9 mouse cellular contexts compared by ENCODE assay signal in the genomic region with DNA sequence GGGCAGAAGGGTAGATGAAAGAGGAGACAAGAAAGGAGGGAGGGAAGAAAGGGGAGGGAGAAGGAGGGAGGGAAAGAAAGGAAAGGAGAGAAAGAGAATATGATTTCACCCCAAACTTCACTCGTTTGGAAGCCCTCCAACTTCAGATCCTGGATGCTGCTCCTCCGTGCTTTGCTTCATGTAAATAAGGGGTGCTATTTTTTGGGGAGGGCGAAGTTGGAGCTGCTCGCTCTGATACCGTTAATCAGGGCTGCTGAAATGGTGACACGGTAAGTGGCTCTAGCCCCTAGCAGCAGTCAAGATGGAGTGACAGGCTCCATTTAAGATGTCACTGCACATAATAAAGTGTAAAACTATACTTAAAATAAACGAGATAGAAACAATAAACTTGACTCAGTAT.
DNase-seq lines count a peak whose midpoint lies in the region; ATAC-seq and TF ChIP-seq lines count a peak whose summit lies in the region.
"Had no signal": no experiment of that assay in that cellular context is flagged by ENCODE, and none has a peak within 500 bp of the region (broad histone marks: within the 10 kb centered on the region; RNA-seq: fewer than 3 reads in every experiment).

No protein-coding gene starts in this region.

- no peak for TF ChIP-seq CTCF in intestine, postnatal 0 days (IDR thresholded peaks at IDR 0.05; ENCODE audit: low read depth)

- DNase-seq in intestine, embryonic 14.5 days (ENCODE audit: low spot score), result no peak
- DNase-seq in forebrain, embryonic 14.5 days (ENCODE audit: low spot score), result peak; percentile 70
- no peak for DNase-seq in left cerebral cortex, adult 11 months (ENCODE audit: low spot score)
- DNase-seq in layer of hippocampus, postnatal 25 days (ENCODE audit: extremely low spot score in 1 of 2, low spot score in 1 of 2), result no peak
- DNase-seq in layer of hippocampus, adult 11-12 months (ENCODE audit: low spot score), result no peak

- WGBS in intestine, embryonic 14.5 days, result 34% methylated on average over 7 of the region's 7 CpGs
- WGBS in intestine, postnatal 0 days, result 61% methylated on average over 7 of the region's 7 CpGs
- WGBS in embryonic facial prominence, embryonic 13.5 days, result 9% methylated on average over 7 of the region's 7 CpGs
- WGBS in forebrain, embryonic 14.5 days, result 5% methylated on average over 7 of the region's 7 CpGs
- WGBS in midbrain, embryonic 12.5 days, result 28% methylated on average over 7 of the region's 7 CpGs

- H3K36me3 ChIP-seq in intestine, embryonic 14.5 days (ENCODE audit: control insufficient read depth, insufficient read depth, low read length), result no peaks in the 10 kb centered on the region
- H3K36me3 ChIP-seq in intestine, postnatal 0 days (ENCODE audit: control insufficient read depth, insufficient read depth), result no peaks in the 10 kb centered on the region
- no peaks in the 10 kb centered on the region for H3K36me3 ChIP-seq in embryonic facial prominence, embryonic 13.5 days
- no peaks in the 10 kb centered on the region for H3K36me3 ChIP-seq in forebrain, embryonic 14.5 days (ENCODE audit: control insufficient read depth, insufficient read depth, low read length)
- H3K36me3 ChIP-seq in midbrain, embryonic 12.5 days, result no peaks in the 10 kb centered on the region

- peak overlapping the region; percentile 35; the same call in 1 of the 2 replicates for H3K27ac ChIP-seq in intestine, embryonic 14.5 days (ENCODE audit: low read depth)
- H3K27ac ChIP-seq in intestine, postnatal 0 days (ENCODE audit: low read depth, low read length), result no peak overlapping the region
- H3K27ac ChIP-seq in embryonic facial prominence, embryonic 13.5 days, result peak overlapping the region; percentile 81
- H3K27ac ChIP-seq in forebrain, embryonic 14.5 days (ENCODE audit: low read depth, low read length), result peak overlapping the region; percentile 86
- peak overlapping the region; percentile 46; the same call in 1 of the 2 replicates for H3K27ac ChIP-seq in midbrain, embryonic 12.5 days (replicated peaks)

- peaks cover 26% of the 10 kb centered on the region for H3K4me1 ChIP-seq in intestine, embryonic 14.5 days (replicated peaks; ENCODE audit: control insufficient read depth, insufficient read depth, low read length)
- H3K4me1 ChIP-seq in intestine, postnatal 0 days (replicated peaks; ENCODE audit: control insufficient read depth, insufficient read depth, low read length), result peaks cover 4% of the 10 kb centered on the region; the same call in 1 of the 2 replicates
- H3K4me1 ChIP-seq in embryonic facial prominence, embryonic 13.5 days, result peaks cover 69% of the 10 kb centered on the region
- peaks cover 76% of the 10 kb centered on the region for H3K4me1 ChIP-seq in forebrain, embryonic 14.5 days (ENCODE audit: control insufficient read depth, insufficient read depth, low read length)
- H3K4me1 ChIP-seq in midbrain, embryonic 12.5 days, result peaks cover 69% of the 10 kb centered on the region

- no peaks in the 10 kb centered on the region for H3K9me3 ChIP-seq in intestine, embryonic 14.5 days (ENCODE audit: control insufficient read depth, low read length)
- H3K9me3 ChIP-seq in intestine, postnatal 0 days (ENCODE audit: control insufficient read depth), result no peaks in the 10 kb centered on the region
- no peaks in the 10 kb centered on the region for H3K9me3 ChIP-seq in embryonic facial prominence, embryonic 13.5 days
- H3K9me3 ChIP-seq in forebrain, embryonic 14.5 days (replicated peaks; ENCODE audit: control insufficient read depth, low read length), result no peaks in the 10 kb centered on the region
- no peaks in the 10 kb centered on the region for H3K9me3 ChIP-seq in midbrain, embryonic 12.5 days

- 0 out of 2 replicates have a peak overlapping the region, but pooled peaks have one; percentile 7 for H3K4me2 ChIP-seq in intestine, embryonic 14.5 days (ENCODE audit: low read length)
- H3K4me2 ChIP-seq in intestine, postnatal 0 days (replicated peaks; ENCODE audit: low read depth), result no peak overlapping the region
- peak overlapping the region; percentile 50 for H3K4me2 ChIP-seq in embryonic facial prominence, embryonic 13.5 days
- H3K4me2 ChIP-seq in forebrain, embryonic 14.5 days (ENCODE audit: low read length), result peak overlapping the region; percentile 38
- peak overlapping the region; percentile 6; the same call in 1 of the 2 replicates for H3K4me2 ChIP-seq in midbrain, embryonic 12.5 days (replicated peaks)

- H3K9ac ChIP-seq in intestine, embryonic 14.5 days (ENCODE audit: low read length), result no peak overlapping the region
- no peak overlapping the region for H3K9ac ChIP-seq in intestine, postnatal 0 days (ENCODE audit: low read depth, low read length)
- peak overlapping the region; percentile 37; the same call in 1 of the 2 replicates for H3K9ac ChIP-seq in embryonic facial prominence, embryonic 13.5 days
- peak overlapping the region; percentile 43 for H3K9ac ChIP-seq in forebrain, embryonic 14.5 days (ENCODE audit: low read length)
- no peak overlapping the region for H3K9ac ChIP-seq in midbrain, embryonic 12.5 days (replicated peaks)

- H3K4me3 ChIP-seq in intestine, embryonic 14.5 days (ENCODE audit: low read depth, low read length), result no peak overlapping the region
- H3K4me3 ChIP-seq in intestine, postnatal 0 days (ENCODE audit: low read depth, low read length), result no peak overlapping the region
- H3K4me3 ChIP-seq in embryonic facial prominence, embryonic 13.5 days, result peak overlapping the region; percentile 17
- no peak overlapping the region for H3K4me3 ChIP-seq in forebrain, embryonic 14.5 days (ENCODE audit: low read depth, low read length)
- no peak overlapping the region for H3K4me3 ChIP-seq in midbrain, embryonic 12.5 days

- no peaks in the 10 kb centered on the region for H3K27me3 ChIP-seq in intestine, embryonic 14.5 days (replicated peaks; ENCODE audit: control insufficient read depth, insufficient read depth, low read length)
- no peaks in the 10 kb centered on the region for H3K27me3 ChIP-seq in intestine, postnatal 0 days (replicated peaks; ENCODE audit: control insufficient read depth, insufficient read depth, low read length)
- no peaks in the 10 kb centered on the region for H3K27me3 ChIP-seq in embryonic facial prominence, embryonic 13.5 days
- no peaks in the 10 kb centered on the region for H3K27me3 ChIP-seq in forebrain, embryonic 14.5 days (replicated peaks; ENCODE audit: control insufficient read depth, insufficient read depth, low read length)
- no peaks in the 10 kb centered on the region; the same call in 1 of the 2 replicates for H3K27me3 ChIP-seq in midbrain, embryonic 12.5 days

- ATAC-seq in intestine, embryonic 14.5 days (replicated peaks; ENCODE audit: low FRiP score, low TSS enrichment, low read depth), result no peak
- ATAC-seq in intestine, postnatal 0 days, result no peak
- ATAC-seq in embryonic facial prominence, embryonic 13.5 days (ENCODE audit: insufficient number of reproducible peaks, insufficient read depth, low FRiP score, low TSS enrichment, low read depth), result no peak
- peak; percentile 33 for ATAC-seq in forebrain, embryonic 14.5 days
- ATAC-seq in midbrain, embryonic 12.5 days (ENCODE audit: low FRiP score, low read depth), result no peak
- ATAC-seq: activated CD4-positive, CD25-positive, alpha-beta regulatory T cell, adult 4 months had no signal

Comparison
In these comparisons a context has a peak if more than half of its experiments do, and no peak if none do; other contexts are left out.
1. H3K9ac ChIP-seq: peak in embryonic facial prominence, embryonic 13.5 days (single experiment) and forebrain, embryonic 14.5 days (single experiment); none in intestine, embryonic 14.5 days (single experiment), intestine, postnatal 0 days (single experiment) and midbrain, embryonic 12.5 days (single experiment).